Mouse (Mus musculus) embryo, embryonic 9.5 days (tissue): ENCODE measurements at regions not wholly inside any gene's neighbourhood (a gene's known extent, or its start where the extent isn't known, plus 50 kb on each side); places are given as distances from the start of the nearest gene placed in this dataset.
"Not testable (repeated sequence)": the region's sequence is repeated elsewhere in the genome, so short reads cannot be mapped to it uniquely, and the experiment has no call there.

Experiments used
- DNase-seq: peaks from one replicate; pipeline ENCODE4 v3.0.0-alpha.2; 2017; ENCODE audit errors: extremely low spot score

DNA sequence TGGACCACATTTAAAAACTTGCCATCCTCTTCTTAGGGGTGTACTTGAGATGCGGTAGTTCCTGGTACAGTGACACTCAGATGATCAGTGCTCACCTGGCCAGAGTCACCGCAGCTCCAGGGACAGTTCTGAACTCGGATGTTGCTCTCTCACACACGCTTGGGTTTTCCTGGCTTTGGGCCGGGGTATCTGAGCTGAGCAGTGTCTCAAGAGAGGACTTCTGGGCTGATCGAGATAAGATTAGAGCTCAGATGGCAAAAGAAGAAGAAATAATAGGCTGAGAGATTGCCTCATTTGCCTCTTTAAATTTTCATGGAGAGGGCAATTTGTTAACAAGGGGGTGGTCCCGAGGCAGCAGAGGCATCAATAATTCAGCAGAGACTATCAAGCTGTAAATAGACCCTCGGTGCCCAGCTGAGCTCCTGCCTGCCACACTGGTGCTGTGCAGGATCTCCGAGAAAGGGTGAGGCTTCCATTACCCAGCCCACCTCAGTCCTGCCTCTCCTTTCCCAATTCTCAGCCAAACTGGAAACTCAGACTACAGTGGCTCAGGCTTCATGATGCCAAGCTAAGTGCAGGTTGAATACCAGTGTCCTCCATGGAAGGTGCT is 133.7 kb downstream of the Tsen15 start:
- no peak for DNase-seq

- DNase-seq, result no peak
Measured at GRCm38 (mm10) chr1:152241026-152241425, 145.5 kb downstream of the Tsen15 start.

- DNase-seq, result no peak
Measured at GRCm38 (mm10) chr1:152239376-152239775, 147.1 kb downstream of the Tsen15 start.

GRCm38 (mm10) chr1:152235212-152235792 is 145.4 kb upstream of the 1700025G04Rik start:
- DNase-seq, result no peak

GRCm38 (mm10) chr1:152234716-152235115 is 144.8 kb upstream of the 1700025G04Rik start:
- no peak for DNase-seq

GRCm38 (mm10) chr1:152231717-152232202 is 141.8 kb upstream of the 1700025G04Rik start:
- DNase-seq, result no peak

DNA sequence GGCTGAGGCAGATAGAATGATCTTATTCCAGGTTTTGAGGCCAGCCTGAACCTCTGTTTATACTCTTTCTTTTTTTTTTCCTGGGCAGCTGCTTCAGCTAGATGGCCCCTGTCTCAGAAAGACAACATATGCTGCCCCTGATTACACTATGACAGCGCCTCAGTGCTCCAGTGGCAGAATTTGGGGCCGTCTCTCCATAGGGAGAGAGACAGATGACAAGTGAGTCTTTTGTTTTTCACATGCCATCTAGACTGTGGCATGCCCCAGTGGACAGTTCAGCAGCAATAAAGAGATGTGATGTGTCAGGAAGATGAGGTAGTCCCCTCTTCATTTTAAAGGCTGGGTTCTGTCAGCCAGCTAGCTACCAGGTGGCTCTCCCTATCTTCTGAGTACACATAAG is 139.8 kb upstream of the 1700025G04Rik start:
- DNase-seq, result no peak

DNA sequence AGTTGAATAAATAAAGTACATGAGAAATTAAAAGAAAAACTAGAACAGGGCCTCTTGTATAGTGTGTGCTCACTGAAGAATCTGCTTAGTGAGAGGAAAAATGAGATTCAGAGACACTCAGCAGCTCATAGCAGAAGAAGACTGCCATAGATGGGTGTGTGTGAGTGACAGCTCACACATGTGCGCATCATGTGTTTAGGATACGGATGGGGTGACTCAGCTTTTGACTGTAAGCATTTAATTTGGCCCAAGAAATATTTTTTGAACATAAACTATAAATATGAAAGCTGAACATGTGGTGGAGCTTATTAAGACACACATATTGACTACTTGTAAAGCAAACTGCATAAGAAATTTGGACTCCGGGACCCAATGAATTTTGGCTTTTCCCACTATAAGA is 136.1 kb upstream of the 1700025G04Rik start:
- DNase-seq, result no peak

- DNase-seq, result no peak
Measured at GRCm38 (mm10) chr1:152223666-152224065, 133.7 kb upstream of the 1700025G04Rik start.

DNA sequence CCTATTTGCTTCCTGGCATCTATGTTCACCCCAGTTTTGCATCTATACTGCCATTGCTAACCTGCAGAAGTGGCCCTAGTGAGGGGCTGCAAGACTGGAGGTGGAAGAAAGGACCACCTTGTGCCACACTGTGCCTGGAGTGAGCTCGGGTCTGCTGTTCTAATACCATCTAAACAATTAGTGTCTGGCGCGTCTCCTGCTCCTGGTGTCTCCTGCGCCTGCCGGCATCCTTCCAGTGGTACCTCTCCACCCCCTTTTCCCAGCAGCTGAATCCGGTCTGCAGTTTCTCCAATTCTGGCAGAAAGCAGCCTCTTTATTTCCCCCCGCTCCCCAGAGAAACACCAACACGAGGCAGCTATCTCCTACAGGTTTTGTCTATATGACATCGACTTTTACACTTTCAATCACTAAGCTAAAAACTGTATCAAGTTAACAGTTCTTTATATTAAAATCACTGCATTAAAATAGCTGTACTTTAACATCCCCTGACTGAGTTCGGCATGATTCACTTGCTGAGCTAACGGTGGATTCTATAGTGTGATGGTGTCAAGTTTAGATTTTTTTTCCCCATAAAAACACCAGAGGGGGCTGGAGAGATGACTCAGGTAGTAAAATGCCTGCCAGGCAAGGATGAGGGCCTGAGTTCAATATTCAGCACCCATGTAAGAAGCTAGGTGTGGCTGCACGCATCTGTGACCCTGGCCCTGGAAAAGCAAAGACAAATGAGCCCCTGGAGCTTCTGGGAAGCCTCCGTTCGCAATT is 131.1 kb upstream of the 1700025G04Rik start:
- DNase-seq, result no peak

DNA sequence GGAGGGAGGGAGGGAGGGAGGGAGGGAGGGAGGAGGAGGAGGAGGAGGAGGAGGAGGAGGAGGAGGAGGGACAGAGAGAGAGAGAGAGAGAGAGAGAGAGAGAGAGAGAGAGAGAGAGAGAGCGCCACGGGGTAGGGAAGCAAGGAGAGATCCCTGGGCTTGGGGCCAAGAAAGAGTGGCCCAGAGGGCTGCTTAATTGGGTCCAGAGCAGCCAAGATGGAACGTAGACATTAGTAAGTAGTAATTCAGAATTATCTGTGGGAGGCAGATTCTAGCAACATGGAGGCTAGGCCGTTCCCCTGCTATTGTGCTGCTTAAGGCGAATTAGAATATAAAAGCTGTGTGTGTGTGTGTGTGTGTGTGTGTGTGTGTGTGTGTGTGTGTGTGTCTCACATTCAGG is 129.8 kb upstream of the 1700025G04Rik start:
- not testable (repeated sequence) for DNase-seq

GRCm38 (mm10) chr1:152217404-152217803 is 127.5 kb upstream of the 1700025G04Rik start:
- DNase-seq, result no peak

- no peak for DNase-seq
Measured at GRCm38 (mm10) chr1:152214376-152214775, 124.5 kb upstream of the 1700025G04Rik start.

DNA sequence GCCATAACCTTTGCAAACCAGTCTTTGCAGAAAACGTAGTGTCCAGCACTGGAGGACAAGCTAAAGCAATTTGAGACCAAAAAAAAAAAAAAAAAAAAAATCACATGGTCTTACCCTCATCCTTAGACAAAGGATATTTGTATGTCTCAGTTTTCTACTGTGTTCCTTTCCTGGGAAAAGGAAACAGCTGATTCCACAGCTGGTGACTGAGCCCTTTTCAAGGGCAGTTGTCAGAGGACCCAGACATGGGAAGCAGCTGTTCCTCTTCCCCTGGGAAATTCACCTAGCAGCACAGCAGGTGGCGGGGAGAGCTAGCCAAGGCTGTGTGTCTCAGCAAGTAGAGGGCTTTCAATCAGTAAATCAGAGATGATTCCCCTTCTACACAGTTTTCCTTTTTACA is 113.3 kb upstream of the 1700025G04Rik start:
- peak; percentile 10 for DNase-seq

GRCm38 (mm10) chr1:152188700-152189099 is 98.8 kb upstream of the 1700025G04Rik start:
- DNase-seq, result no peak

- DNase-seq, result no peak
Measured at GRCm38 (mm10) chr1:152184956-152185355, 95.0 kb upstream of the 1700025G04Rik start.

DNA sequence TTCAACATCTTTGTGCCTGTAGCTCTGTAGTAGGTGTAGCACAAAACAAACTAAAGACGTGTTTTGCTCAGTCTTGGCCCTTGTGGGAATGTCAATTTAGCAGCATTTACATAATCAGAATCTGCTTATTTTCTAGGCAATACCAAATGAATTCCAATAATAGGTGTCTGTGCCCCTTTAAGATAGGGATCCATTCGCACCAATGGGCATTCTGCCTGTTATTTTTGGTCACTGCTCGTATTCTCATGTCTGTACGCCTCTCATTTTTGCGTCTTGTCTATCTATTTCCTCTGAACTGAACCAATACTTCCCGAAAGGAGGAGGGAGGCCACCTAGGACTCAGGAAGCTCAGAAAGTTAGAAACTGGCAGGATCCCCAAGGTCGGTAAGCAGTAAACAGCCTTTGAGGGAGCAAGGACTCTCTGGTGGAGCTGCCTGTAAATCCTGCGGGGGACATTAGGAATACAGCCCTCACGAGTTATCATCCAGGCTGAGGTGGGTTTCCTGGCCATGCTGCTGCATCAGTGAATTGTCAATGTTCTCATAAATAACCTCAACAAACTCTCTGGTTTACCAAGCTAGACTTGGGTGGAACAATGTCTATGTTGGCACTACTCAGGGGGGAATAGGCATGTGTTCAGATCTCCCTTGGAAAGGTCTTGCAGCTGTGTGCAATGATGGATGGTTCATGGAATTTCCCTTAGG is 86.5 kb upstream of the 1700025G04Rik start:
- no peak for DNase-seq

DNA sequence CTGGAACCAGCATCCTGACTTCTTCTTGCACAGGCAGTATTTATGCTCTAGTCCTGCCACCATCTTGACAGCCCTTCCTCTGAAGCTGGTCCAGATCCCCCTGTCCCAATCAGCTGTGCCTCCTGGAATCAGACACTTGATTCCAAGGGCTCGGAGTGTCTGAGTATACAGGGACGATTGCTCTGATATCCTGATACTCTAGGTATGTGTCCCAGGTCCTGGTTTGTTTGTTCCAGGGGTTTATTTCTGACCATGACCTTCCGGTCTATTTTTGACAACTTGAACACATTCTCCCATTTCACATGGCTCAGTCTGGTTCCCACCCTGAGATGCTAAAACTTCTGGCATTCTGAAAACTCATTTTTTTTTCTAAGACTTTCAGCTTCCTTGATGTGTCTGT is 85.8 kb upstream of the 1700025G04Rik start:
- no peak for DNase-seq

DNA sequence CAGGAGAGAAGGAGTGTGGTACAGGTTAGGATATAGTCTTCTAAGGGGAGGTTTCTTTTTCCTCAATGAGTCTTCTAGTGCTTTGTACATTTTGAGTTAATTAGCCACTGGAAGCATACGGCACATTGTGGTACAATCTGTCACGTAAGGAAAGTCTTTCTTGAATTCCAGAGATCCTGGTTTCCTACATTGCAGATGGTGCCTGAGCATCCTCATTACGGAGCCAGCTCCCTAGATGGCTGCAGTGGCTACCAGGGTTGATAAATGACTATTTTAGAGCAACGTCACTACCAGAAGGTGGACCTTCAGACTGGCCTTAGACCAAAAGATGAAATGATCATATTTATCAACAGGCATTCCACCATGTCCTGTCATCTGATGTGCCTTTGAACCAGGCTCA is 84.5 kb upstream of the 1700025G04Rik start:
- DNase-seq, result no peak

DNA sequence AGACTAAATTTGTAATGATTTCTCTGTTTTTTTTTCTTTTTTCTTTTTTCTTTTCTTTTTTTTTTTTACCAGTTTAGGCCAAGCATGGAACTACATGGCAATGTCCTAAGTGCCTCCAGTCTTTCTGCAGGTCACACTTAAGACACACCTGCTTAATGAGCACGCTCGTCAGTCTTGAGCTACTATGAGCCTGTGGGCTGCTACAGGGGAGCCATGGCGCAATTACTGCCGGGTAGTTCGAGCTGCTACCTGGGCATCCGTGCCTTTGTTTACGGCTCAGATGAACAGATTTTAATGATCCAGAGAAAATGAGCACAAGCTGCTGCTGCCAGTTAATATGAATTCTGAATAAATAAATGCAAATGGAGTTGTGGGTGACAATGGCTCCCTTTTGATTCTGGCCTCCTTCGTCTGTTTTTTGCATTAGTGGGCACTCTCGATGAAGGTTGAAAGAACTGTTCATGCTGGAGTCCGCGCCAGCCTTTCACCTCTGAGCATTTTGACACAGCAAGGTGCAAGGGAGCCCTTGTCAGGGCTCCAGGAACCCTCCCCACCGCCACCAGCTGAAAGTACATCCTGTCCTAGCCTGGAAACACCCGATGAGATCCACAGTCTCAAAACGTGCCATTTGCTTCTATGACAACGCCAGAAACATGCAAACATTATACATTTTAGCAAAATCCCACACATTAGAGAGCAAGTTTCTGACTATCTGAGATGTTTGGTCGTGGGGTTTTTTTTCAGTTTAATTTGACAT is 81.3 kb upstream of the 1700025G04Rik start:
- DNase-seq, result no peak

- DNase-seq, result no peak
Measured at GRCm38 (mm10) chr1:152170583-152170982, 80.7 kb upstream of the 1700025G04Rik start.

GRCm38 (mm10) chr1:152169508-152169907 is 79.6 kb upstream of the 1700025G04Rik start:
- no peak for DNase-seq
